Mouse (Mus musculus) heart, embryonic 13.5 days (tissue): ENCODE results near the gene Ankrd65. TPM values are rescaled to one million over a fixed set of nuclear protein-coding genes. Genes with fewer than 3 reads are reported as not detected.

Experiments used
- ATAC-seq: fragments of 200-750 bp; cut with Nextera tagmentation; 2 replicates; pipeline ENCODE4 v1.8.0; 2017; ENCODE audit warnings: moderate TSS enrichment; ENCODE audit not compliant: insufficient number of reproducible peaks, low FRiP score, low TSS enrichment; ENCODE audit errors: extremely low read depth
- H3K27ac ChIP-seq: fragments of 300-500 bp; sonication (generic); replicated peaks from 2 replicates; pipeline ENCODE4 v1.5.1; 2015; ENCODE audit warnings: moderate library complexity, mild to moderate bottlenecking, inconsistent platforms
- H3K27me3 ChIP-seq: fragments of 300-500 bp; sonication (generic); replicated peaks from 2 replicates; pipeline ENCODE4 v1.6.1; 2015; ENCODE audit warnings: mild to moderate bottlenecking, inconsistent platforms
- H3K36me3 ChIP-seq: fragments of 300-500 bp; sonication (generic); 2 replicates; pipeline ENCODE4 v1.6.1; 2015; ENCODE audit warnings: mild to moderate bottlenecking, inconsistent platforms
- H3K4me1 ChIP-seq: fragments of 300-500 bp; sonication (generic); 2 replicates; pipeline ENCODE4 v1.6.1; 2015; ENCODE audit warnings: inconsistent platforms
- H3K4me2 ChIP-seq: fragments of 300-500 bp; sonication (generic); 2 replicates; pipeline ENCODE4 v1.6.1; 2015; ENCODE audit warnings: inconsistent platforms, mild to moderate bottlenecking, moderate library complexity
- H3K4me3 ChIP-seq: fragments of 300-500 bp; sonication (generic); 2 replicates; pipeline ENCODE4 v1.5.1; 2015; ENCODE audit warnings: moderate library complexity, mild to moderate bottlenecking, inconsistent platforms
- H3K9ac ChIP-seq: fragments of 300-500 bp; sonication (generic); 2 replicates; pipeline ENCODE4 v1.6.1; 2015; ENCODE audit warnings: inconsistent platforms, mild to moderate bottlenecking, moderate library complexity
- H3K9me3 ChIP-seq: fragments of 300-500 bp; sonication (generic); 2 replicates; pipeline ENCODE4 v1.6.1; 2016; ENCODE audit warnings: inconsistent platforms
- WGBS: fragments of 180-500 bp; shearing (Covaris S2); methylation state at CpG from one replicate; pipeline ENCODE4 v1.1.7; 2015; ENCODE audit warnings: mixed read lengths; 5-methylcytosine and 5-hydroxymethylcytosine counted together
- polyA plus RNA-seq: library from polyadenylated mRNA; unstranded; fragments of >200 nt; fragmentation: Nextera tagmentation; extraction: Ambion mirVana; gene quantifications from 2 replicates; pipeline ENCODE4 v1.2.1, GENCODE M21; 2015

Ankrd65 gene
- polyA plus RNA-seq, 1 experiment from 2014 or later, result not detected

DNA sequence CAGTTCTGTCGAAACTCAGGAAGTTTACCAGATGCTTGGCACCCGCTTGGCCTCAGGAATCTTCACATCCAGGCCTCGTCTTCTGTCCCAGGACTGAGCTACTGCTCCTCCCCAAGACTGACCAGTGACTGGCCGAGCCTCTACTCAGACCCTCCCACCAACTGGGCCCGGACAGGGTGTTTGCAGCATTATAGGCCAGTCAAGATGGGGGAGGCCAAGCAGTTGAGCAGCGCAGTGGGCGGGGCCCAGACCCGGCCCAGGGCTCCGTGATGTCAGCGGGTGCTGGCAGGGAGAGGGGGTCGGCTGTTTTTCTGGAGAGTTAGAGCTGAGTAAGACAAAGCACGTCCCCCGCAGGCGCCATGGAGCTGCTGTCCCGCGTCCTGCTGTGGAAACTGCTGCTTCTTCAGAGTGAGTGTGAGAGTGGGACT lies 49.3 kb downstream of the Ankrd65 start, which contains the start of gene Mxra8:
Gene Mxra8, plus strand, starts transcription at position 198 of the 428 bp plus-strand sequence.
- H3K36me3 ChIP-seq, result peaks cover 30% of the 10 kb centered on the region
- peak; percentile 83 for ATAC-seq
- WGBS, result 4% methylated on average over 16 of the region's 16 CpGs
- no peaks in the 10 kb centered on the region for H3K9me3 ChIP-seq
- H3K9ac ChIP-seq, result peak within 1 kb of the TSS; percentile 83
- H3K27ac ChIP-seq, result peak within 1 kb of the TSS; percentile 87
- H3K4me2 ChIP-seq, result peak within 1 kb of the TSS; percentile 86
- peaks cover 49% of the 10 kb centered on the region for H3K4me1 ChIP-seq
- H3K27me3 ChIP-seq, result peaks cover 5% of the 10 kb centered on the region; the same call in 1 of the 2 replicates
- peak within 1 kb of the TSS; percentile 60 for H3K4me3 ChIP-seq

DNA sequence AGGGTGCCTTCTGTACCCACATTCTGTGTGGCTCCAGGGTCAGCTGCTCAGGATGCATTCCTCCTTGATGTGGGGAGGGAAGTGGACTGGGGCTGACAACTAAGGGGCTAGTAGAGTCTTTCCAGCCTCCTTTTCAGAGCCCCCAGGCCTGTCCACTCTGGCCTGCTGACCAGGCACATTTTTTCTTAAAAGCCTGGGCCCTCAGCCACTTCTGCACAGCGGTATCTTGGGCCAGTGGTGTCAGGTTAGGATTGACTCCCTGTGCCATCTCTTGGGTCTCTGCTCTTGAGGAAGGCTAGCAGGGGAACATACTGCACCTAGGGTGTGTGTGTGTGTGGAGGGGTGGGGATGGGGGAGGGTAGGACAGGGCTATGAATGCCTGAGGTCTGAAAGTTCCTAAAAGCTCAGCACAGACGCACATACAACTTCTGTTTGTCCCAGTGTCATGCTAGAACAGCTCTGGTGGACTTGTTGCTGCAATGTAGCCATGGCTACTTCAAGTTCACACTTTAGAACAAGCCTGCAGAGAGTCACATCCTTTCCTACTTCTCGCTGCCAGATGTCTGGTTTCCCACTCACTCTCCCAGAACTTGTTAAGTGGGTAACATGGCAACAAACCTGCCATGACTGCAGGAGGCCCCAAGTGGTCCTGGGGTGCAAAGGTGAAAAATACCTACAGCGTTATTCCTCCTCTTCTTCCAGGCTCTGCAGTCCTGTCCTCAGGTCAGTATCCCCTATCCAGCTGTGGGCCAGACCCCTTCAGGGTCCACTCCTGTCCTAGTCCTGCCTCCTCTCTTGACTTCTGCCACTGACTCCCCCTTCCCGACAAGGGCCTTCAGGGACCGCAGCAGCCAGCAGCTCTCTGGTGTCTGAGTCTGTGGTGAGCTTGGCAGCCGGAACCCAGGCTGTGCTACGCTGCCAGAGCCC lies 50.1 kb downstream of the Ankrd65 start:
- no peak for ATAC-seq
- WGBS, result 11% methylated on average over 8 of the region's 8 CpGs
- Histone ChIP-seq H3K9me3 (no peaks in the 10 kb centered on the region), H3K4me1 (peaks cover 49% of the 10 kb centered on the region), H3K4me3 (peak overlapping the region; percentile 60), H3K27me3 (peaks cover 5% of the 10 kb centered on the region; the same call in 1 of the 2 replicates), H3K9ac (peak overlapping the region; percentile 83), H3K27ac (peak overlapping the region; percentile 87), H3K36me3 (peaks cover 32% of the 10 kb centered on the region), H3K4me2 (peak overlapping the region; percentile 86)

DNA sequence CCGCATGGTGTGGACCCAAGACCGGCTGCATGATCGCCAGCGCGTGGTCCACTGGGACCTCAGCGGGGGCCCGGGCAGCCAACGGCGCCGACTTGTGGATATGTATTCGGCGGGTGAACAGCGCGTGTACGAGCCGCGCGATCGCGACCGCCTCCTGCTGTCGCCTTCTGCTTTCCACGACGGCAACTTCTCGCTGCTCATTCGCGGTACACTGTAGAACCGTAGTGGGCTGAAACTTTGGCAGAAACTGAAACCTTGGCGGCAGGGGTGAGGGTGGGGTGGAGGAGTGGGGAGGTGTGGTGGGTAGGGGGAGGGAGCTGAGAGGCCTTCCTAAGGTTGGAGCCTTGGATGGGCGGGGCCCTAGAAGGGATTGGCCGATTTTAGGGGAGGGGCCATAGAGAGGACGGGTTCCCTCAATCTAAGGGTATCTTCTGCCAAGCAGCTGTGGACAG lies 50.8 kb downstream of the Ankrd65 start:
- H3K27ac ChIP-seq, result no peak overlapping the region; the same call in 1 of the 2 replicates
- H3K4me2 ChIP-seq, result peak overlapping the region; percentile 86
- WGBS, result under 1% methylated on average over 32 of the region's 32 CpGs
- peak overlapping the region; percentile 60 for H3K4me3 ChIP-seq
- peak overlapping the region; percentile 83 for H3K9ac ChIP-seq
- peaks cover 32% of the 10 kb centered on the region for H3K36me3 ChIP-seq
- ATAC-seq, result 0 out of 2 replicates have a peak, but pooled peaks have one; percentile 9
- peaks cover 49% of the 10 kb centered on the region for H3K4me1 ChIP-seq
- H3K9me3 ChIP-seq, result no peaks in the 10 kb centered on the region
- peaks cover 5% of the 10 kb centered on the region; the same call in 1 of the 2 replicates for H3K27me3 ChIP-seq

DNA sequence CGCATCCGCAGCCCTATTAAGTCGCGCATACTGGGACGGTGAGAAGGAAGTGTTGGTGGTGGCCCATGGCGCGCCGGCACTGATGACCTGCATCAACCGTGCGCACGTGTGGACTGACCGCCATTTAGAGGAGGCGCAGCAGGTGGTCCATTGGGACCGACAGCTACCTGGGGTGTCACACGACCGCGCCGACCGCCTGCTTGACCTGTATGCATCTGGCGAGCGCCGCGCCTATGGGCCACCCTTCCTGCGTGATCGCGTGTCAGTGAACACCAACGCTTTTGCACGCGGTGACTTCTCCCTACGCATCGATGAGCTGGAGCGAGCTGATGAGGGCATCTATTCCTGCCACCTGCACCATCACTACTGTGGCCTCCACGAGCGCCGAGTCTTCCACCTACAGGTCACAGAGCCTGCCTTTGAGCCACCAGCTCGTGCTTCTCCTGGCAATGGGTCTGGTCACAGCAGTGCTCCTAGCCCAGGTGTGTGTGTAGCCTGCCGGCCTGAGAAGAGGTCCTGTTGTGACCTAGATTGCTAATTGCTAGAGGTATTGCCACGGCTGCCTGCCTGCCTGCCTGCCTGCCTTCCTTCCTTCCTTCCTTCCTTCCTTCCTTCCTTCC lies 51.5 kb downstream of the Ankrd65 start:
- peak overlapping the region; percentile 83 for H3K9ac ChIP-seq
- peaks cover 5% of the 10 kb centered on the region; the same call in 1 of the 2 replicates for H3K27me3 ChIP-seq

DNA sequence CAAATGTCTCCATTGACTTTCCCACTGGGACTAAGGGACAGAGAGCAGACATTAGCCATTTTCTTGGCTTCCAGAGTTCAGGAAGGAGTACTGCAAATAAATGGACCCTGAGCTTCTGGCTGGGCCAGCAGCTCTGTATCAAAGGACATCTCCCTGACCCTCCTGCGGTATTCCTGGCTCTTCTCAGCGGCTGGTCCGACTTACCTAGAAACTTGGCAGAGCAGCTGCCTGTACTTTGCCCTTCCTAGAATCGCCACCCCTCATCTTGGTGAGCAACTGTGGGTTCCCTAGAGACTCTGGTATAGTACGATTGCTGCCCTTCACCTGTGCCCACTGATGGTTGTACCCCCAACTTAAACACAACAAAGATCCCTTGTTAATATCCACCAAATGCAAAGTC lies 53.0 kb downstream of the Ankrd65 start:
- Histone ChIP-seq H3K36me3 (peaks cover 29% of the 10 kb centered on the region), H3K27me3 (peaks cover 5% of the 10 kb centered on the region; the same call in 1 of the 2 replicates), H3K4me1 (peaks cover 49% of the 10 kb centered on the region), H3K9me3 (no peaks in the 10 kb centered on the region), H3K27ac (no peak overlapping the region), H3K4me2 (no peak overlapping the region), H3K4me3 (no peak overlapping the region), H3K9ac (no peak overlapping the region)
- no peak for ATAC-seq
- 84% methylated on average over 5 of the region's 5 CpGs for WGBS

More for the DNA sequence above, 51.5 kb downstream of the Ankrd65 start:
- Histone ChIP-seq H3K36me3 (peaks cover 30% of the 10 kb centered on the region), H3K4me1 (peaks cover 54% of the 10 kb centered on the region), H3K4me2 (peak overlapping the region; percentile 86), H3K27ac (no peak overlapping the region), H3K4me3 (peak overlapping the region; percentile 60), H3K9me3 (no peaks in the 10 kb centered on the region)
- ATAC-seq, result no peak
- WGBS, result 47% methylated on average over 38 of the region's 38 CpGs

GRCm38 (mm10) chr4:155846871-155847578 lies 56.8 kb downstream of the Ankrd65 start, which contains the start of gene Dvl1:
TSS of gene Dvl1 (plus strand) at chr4:155847402.
- Histone ChIP-seq H3K9ac (peak within 1 kb of the TSS; percentile 97), H3K4me3 (peak within 1 kb of the TSS; percentile 92), H3K36me3 (peaks cover 22% of the 10 kb centered on the region), H3K4me2 (peak within 1 kb of the TSS; percentile 98), H3K4me1 (peaks cover 35% of the 10 kb centered on the region), H3K9me3 (no peaks in the 10 kb centered on the region), H3K27me3 (no peaks in the 10 kb centered on the region), H3K27ac (peak within 1 kb of the TSS; percentile 70)
- peak; percentile 92 for ATAC-seq
- WGBS, result 1% methylated on average over 64 of the region's 65 CpGs

GRCm38 (mm10) chr4:155847591-155848352 lies 57.5 kb downstream of the Ankrd65 start:
- peak overlapping the region; percentile 92 for H3K4me3 ChIP-seq

DNA sequence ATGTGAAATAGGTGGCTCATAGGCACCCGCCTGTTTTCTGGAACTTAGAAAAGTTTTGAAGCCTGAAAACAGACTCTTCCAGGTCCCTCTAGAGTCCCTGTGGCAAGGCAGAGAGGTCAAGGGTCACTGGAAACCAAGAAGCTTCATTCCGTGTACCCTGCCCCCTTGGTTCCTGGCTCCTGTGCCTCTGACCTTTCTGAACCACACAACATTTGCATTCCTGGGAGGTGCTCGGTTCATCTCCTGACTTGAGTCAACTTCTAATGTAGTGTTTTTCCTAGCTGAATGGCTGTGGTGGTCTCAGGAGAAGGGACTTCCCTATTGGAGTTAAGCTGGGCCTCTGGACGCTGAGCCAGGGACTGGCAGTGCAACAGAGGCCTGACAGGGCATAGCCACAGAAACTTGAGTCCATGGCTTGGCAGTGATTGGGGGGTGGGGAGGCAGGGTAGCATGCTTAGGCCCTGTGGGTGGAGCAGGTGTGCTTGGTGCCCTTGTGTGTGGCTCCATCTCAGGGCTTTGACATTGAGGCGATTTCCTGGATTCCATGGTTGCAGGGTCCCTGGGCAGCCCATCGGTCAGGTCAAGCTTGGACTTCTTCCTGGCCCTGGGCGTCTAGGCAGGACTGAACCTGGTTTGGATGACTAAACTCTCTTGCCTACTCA lies 58.3 kb downstream of the Ankrd65 start:
- 62% methylated on average over 7 of the region's 7 CpGs for WGBS
- Histone ChIP-seq H3K9ac (peak overlapping the region; percentile 97), H3K9me3 (no peaks in the 10 kb centered on the region), H3K27ac (no peak overlapping the region), H3K27me3 (no peaks in the 10 kb centered on the region), H3K36me3 (peaks cover 12% of the 10 kb centered on the region), H3K4me1 (peaks cover 35% of the 10 kb centered on the region), H3K4me2 (peak overlapping the region; percentile 98), H3K4me3 (peak overlapping the region; percentile 92)
- ATAC-seq, result no peak

More at GRCm38 (mm10) chr4:155847591-155848352, 57.5 kb downstream of the Ankrd65 start:
- H3K4me2 ChIP-seq, result peak overlapping the region; percentile 98
- no peaks in the 10 kb centered on the region for H3K9me3 ChIP-seq
- H3K36me3 ChIP-seq, result peaks cover 16% of the 10 kb centered on the region
- ATAC-seq, result peak; percentile 6; the same call in 1 of the 2 replicates
- H3K4me1 ChIP-seq, result peaks cover 35% of the 10 kb centered on the region
- peak overlapping the region; percentile 70 for H3K27ac ChIP-seq
- 2% methylated on average over 56 of the region's 69 CpGs for WGBS
- H3K27me3 ChIP-seq, result no peaks in the 10 kb centered on the region
- peak overlapping the region; percentile 97 for H3K9ac ChIP-seq
